Mouse (Mus musculus) neural tube, embryonic 12.5 days (tissue): Measurements from ENCODE around the gene Birc7. TPM values are rescaled to one million over a fixed set of nuclear protein-coding genes. Genes with fewer than 3 reads are reported as not detected.

Experiments used
- ATAC-seq: fragments of 200-750 bp; cut with Nextera tagmentation; 2 replicates; pipeline ENCODE4 v1.8.0; 2017; ENCODE audit warnings: low read depth, mild to moderate bottlenecking, moderate TSS enrichment, moderate library complexity; ENCODE audit not compliant: low FRiP score
- H3K27ac ChIP-seq: fragments of 300-500 bp; sonication (generic); 2 replicates; pipeline ENCODE4 v1.5.1; 2016
- H3K27me3 ChIP-seq: fragments of 300-500 bp; sonication (generic); replicated peaks from 2 replicates; pipeline ENCODE4 v1.6.1; 2016; ENCODE audit warnings: mild to moderate bottlenecking
- H3K36me3 ChIP-seq: fragments of 300-500 bp; sonication (generic); 2 replicates; pipeline ENCODE4 v1.6.1; 2016; ENCODE audit warnings: mild to moderate bottlenecking
- H3K4me1 ChIP-seq: fragments of 300-500 bp; sonication (generic); 2 replicates; pipeline ENCODE4 v1.6.1; 2016
- H3K4me2 ChIP-seq: fragments of 300-500 bp; sonication (generic); replicated peaks from 2 replicates; pipeline ENCODE4 v1.6.1; 2016; ENCODE audit warnings: mild to moderate bottlenecking
- H3K4me3 ChIP-seq: fragments of 300-500 bp; sonication (generic); 2 replicates; pipeline ENCODE4 v1.5.1; 2016
- H3K9ac ChIP-seq: fragments of 300-500 bp; sonication (generic); 2 replicates; pipeline ENCODE4 v1.6.1; 2016; ENCODE audit warnings: mild to moderate bottlenecking
- H3K9me3 ChIP-seq: fragments of 300-500 bp; sonication (generic); 2 replicates; pipeline ENCODE4 v1.6.1; 2016; ENCODE audit warnings: mild to moderate bottlenecking
- WGBS: fragments of 180-500 bp; shearing (Covaris S2); methylation state at CpG from one replicate; pipeline ENCODE4 v1.1.7; 2016; 5-methylcytosine and 5-hydroxymethylcytosine counted together
- microRNA-seq: library from miRNA; unstranded; fragments of <30 nt; microRNA quantifications from one replicate; pipeline ENCODE4, GENCODE M21; 2017
- polyA plus RNA-seq: library from polyadenylated mRNA; unstranded; fragments of >200 nt; fragmentation: Nextera tagmentation; extraction: Ambion mirVana; gene quantifications from 2 replicates; pipeline ENCODE4 v1.2.1, GENCODE M21; 2016

Birc7 gene
- polyA plus RNA-seq, 1 experiment from 2014 or later, result 0.27 TPM

DNA sequence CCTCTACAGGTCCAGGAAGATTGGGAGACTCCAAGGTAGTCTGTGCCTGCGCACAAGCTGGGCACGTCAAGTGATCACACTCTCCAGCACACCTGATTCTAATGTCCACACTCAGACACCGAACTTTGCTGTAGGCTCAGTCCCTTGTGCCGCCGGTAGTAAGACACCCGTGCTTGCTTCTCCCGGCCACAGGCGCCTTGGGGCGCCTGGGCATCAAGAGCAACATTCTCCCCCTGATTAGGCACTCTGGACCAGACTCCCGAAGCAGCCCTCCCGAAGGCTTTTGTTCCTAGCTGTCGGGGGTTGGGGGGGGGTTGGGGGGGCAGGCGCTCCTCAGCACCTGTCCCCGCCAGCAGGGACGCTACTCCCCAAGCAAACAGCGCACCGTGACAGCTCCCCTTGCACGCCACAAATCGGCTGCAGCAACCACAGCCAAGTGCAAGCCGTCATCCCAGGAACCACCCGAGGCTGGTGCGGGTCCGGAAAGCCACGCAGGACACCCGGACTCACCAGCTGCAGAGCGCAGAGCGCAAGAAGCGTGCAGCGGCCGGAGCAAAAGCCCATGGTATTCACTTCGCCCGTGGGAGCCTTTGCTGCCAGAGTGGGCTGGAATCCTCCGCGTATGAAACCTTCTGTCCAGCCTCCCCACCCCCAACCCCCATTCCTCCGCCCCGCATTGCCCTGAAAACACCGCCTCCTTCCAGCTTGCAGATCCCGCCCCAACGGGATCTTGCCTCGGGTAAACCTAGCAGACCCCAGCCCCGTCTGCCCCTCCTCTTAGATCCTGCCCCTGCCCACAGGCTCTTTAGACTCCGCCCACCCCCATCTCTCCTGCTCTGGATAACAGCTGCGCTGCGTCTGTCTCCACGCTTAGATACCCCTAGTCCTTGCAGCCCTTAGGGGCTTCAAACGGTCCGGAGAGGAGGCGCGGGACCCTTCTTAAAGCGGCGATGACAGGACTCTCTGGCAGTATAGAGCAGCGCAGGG is 25.5 kb downstream of the Birc7 start, which contains the start of gene Nkain4:
TSS of gene Nkain4 (minus strand) at position 639 of the 987 bp plus-strand sequence.
- Histone ChIP-seq H3K4me3 (peak within 1 kb of the TSS; percentile 67), H3K9me3 (no peaks in the 10 kb centered on the region), H3K27ac (peak within 1 kb of the TSS; percentile 96), H3K36me3 (no peaks in the 10 kb centered on the region), H3K27me3 (peaks cover 2% of the 10 kb centered on the region; the same call in 1 of the 2 replicates), H3K4me1 (peaks cover 31% of the 10 kb centered on the region), H3K4me2 (peak within 1 kb of the TSS; percentile 83), H3K9ac (peak within 1 kb of the TSS; percentile 81)
- peak; percentile 93 for ATAC-seq
- WGBS, result under 1% methylated on average over 52 of the region's 52 CpGs

DNA sequence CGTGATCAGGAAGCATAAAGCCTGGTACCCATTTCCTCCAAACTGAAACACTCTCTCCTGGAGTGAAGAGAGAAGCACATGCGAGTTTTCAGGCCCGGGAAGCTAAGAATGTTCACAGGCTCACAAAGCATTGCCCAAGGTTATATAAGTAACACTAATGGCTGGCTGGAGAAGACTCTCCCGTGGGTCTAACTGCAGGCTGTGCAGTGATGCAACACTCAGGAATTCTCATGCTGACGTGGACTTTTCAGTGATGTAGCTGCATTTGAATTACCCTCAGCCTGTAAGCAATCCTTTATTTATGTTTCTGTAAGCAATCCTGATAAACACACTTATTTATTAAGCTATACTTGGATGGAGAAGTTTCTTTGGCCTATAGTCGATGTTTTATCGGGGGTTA is 30.8 kb downstream of the Birc7 start:
- no peak overlapping the region for H3K9ac ChIP-seq
- no peaks in the 10 kb centered on the region for H3K9me3 ChIP-seq
- 78% methylated on average over 7 of the region's 7 CpGs for WGBS
- no peak overlapping the region for H3K27ac ChIP-seq
- H3K27me3 ChIP-seq, result peaks cover 2% of the 10 kb centered on the region; the same call in 1 of the 2 replicates
- H3K4me1 ChIP-seq, result no peaks in the 10 kb centered on the region
- no peak for ATAC-seq
- no peak overlapping the region for H3K4me2 ChIP-seq
- H3K36me3 ChIP-seq, result no peaks in the 10 kb centered on the region
- H3K4me3 ChIP-seq, result no peak overlapping the region

DNA sequence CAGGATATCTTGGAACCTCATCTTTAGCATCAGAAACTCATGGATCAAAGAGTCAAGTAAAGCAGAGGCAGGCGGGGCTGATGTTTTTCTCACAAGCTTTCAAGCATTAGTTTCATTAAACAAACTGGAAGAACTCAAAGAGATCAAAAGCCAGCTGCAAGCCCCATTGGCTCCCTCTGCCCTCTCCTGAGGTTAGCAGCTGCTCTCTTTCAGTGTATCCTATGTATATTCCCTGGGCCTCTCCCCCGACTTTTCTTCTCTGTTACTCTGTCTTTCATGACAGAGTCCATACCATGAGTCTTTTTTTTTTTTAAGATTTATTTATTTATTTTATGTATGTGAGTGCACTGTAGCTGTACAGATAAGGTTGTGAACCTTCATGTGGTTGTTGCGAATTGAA is 31.4 kb downstream of the Birc7 start:
- 82% methylated on average over 3 of the region's 3 CpGs for WGBS
- Histone ChIP-seq H3K27me3 (peaks cover 2% of the 10 kb centered on the region; the same call in 1 of the 2 replicates), H3K4me1 (no peaks in the 10 kb centered on the region), H3K4me3 (no peak overlapping the region), H3K4me2 (no peak overlapping the region), H3K27ac (no peak overlapping the region), H3K36me3 (no peaks in the 10 kb centered on the region), H3K9me3 (no peaks in the 10 kb centered on the region), H3K9ac (no peak overlapping the region)
- ATAC-seq, result no peak

DNA sequence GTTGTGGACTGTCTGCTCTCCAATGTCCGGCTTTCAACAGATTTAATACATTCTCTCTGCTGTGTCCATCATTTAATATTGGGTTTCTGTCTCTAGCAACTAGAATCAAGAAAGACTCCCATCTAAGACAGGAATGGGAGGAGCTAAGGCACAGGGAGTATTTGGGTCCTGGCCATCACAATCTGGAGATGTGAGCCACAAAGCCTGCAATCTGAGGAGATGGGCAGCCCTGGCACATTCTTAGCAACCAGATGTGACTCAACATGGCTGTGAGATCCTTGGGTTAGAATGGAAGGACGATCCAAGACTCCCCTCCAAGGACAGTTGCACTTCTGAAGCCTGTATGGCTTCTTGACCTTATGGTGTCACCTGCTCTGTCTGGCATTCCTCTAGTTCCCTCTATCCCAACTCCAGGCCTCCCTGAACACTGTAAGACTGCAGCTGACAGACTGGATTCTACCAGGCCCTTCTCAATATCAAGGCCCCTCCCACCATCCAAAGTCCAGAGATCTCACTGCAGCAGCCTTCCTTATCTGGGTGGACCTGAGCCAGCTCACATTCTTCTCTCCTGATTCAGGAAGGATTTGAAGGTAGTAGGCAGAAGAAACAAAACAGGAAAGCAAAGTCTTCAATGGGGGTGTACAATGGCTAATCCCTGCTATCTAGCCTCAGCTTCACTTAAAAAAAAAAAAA is 33.9 kb downstream of the Birc7 start:
- no peaks in the 10 kb centered on the region for H3K9me3 ChIP-seq
- peaks cover 8% of the 10 kb centered on the region for H3K4me1 ChIP-seq
- H3K9ac ChIP-seq, result no peak overlapping the region
- H3K27me3 ChIP-seq, result no peaks in the 10 kb centered on the region
- H3K27ac ChIP-seq, result no peak overlapping the region
- H3K4me3 ChIP-seq, result no peak overlapping the region
- no peak overlapping the region for H3K4me2 ChIP-seq
- no peak for ATAC-seq
- H3K36me3 ChIP-seq, result no peaks in the 10 kb centered on the region
- 78% methylated on average over 2 of the region's 2 CpGs for WGBS

DNA sequence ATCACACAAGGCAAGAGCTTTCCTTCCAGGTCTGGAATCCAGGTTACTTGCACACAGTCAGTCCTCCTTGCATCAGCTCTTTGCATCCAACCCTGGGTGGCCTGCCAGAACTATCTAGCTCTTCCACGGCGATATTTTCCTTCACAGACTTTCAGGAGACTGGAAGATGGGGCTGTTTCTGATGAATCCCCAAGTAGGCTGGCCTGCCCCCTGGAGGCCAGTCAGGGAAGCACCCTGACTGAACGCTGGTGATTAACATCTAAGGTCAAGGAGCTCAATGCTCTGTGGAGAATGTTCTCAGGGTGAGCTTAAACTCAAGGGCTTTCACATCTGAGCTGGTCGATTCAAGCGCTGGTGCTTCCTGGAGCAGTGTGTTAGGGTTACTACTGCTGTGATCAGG is 35.1 kb downstream of the Birc7 start:
- H3K36me3 ChIP-seq, result no peaks in the 10 kb centered on the region; the same call in 1 of the 2 replicates
- no peak overlapping the region for H3K4me3 ChIP-seq
- 3% methylated on average over 5 of the region's 5 CpGs for WGBS
- no peaks in the 10 kb centered on the region for H3K27me3 ChIP-seq
- peaks cover 18% of the 10 kb centered on the region for H3K4me1 ChIP-seq
- 0 out of 2 replicates have a peak, but pooled peaks have one; percentile 26 for ATAC-seq
- H3K4me2 ChIP-seq, result no peak overlapping the region
- H3K27ac ChIP-seq, result no peak overlapping the region
- H3K9ac ChIP-seq, result no peak overlapping the region
- H3K9me3 ChIP-seq, result no peaks in the 10 kb centered on the region

DNA sequence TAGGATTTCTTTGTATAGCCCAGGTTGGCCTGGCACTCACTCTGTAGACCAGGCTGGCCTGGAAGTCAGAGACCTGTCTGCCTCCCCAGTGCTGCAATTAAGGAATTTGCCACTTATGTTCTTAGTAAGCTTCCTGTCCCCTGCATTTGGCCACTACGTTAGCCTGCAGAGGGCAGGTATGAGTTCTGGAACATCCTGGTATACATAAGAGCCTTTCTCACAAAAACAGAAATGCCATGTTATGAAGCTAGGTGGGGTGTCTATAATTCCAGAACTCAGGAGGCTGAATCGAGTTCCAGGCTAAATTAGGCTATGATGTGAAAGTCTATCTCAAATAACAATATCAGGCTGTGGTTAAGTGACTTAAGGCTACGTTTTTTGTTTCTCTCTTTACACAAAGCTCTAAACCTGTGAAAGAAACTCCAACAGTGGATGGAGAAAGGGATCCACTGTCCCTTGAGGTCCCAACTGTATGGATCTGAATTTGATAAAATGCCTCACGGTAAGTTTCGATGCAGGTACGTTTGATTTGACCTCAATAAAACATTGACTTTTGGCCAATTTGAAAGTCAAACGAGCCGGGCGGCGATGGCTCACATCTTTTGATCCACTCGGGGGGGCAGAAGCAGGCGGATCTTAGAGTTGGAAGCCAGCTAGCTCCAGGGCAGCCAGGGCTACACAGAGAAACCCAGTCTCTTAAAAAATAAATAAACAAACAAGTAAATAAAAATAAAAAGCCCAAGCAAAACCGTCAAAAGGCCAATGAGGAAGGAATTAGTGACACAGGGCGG is 37.5 kb downstream of the Birc7 start:
- H3K4me3 ChIP-seq, result peak overlapping the region; percentile 91
- H3K4me2 ChIP-seq, result peak overlapping the region; percentile 94
- H3K9ac ChIP-seq, result peak overlapping the region; percentile 95
- ATAC-seq, result no peak
- peaks cover 20% of the 10 kb centered on the region for H3K4me1 ChIP-seq
- H3K27ac ChIP-seq, result peak overlapping the region; percentile 68; the same call in 1 of the 2 replicates
- 17% methylated on average over 14 of the region's 14 CpGs for WGBS
- no peaks in the 10 kb centered on the region for H3K27me3 ChIP-seq
- peaks cover 11% of the 10 kb centered on the region; the same call in 1 of the 2 replicates for H3K36me3 ChIP-seq
- H3K9me3 ChIP-seq, result no peaks in the 10 kb centered on the region

DNA sequence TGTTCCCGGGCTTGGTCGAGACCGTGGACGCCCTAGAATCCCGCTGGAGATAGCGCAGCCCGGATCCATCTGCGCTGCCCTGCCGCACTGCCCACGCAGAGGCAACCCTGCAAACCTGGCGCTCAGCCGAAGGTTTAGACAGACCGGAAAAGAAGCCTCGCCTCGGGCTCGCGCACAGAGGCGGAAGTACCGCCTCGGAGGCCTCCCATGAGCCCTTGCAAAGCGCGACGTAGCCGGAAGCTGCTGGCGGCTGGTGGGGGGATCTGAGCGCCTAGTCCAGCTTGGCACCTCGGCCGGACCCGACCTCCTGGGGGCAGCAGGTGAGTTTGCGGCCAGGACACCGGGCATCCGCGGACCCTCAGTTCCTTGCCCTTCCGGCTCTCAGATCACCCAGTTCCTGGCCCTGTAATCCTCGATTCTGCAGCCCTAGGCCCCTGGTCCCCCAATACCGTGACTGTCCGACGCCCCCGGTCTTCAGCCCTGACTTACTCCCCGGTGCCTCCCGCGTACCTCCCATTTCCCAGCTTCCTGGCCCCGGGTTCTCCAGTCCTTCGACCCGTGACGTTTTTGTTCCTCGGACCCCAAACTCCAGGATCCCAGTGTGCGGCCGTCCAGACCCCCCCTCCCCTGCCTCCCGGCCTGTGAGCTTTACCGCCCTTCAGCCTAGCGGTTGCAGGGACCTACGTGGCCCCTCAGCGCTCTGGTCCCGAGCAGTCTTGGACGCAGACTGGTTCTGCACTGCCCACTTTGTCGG is 38.4 kb downstream of the Birc7 start, which contains the start of gene Arfgap1:
TSS of gene Arfgap1 (plus strand) at position 216 of the 754 bp plus-strand sequence.
- WGBS, result under 1% methylated on average over 57 of the region's 57 CpGs
- Histone ChIP-seq H3K9ac (peak within 1 kb of the TSS; percentile 95), H3K9me3 (no peaks in the 10 kb centered on the region), H3K4me1 (peaks cover 20% of the 10 kb centered on the region), H3K36me3 (peaks cover 20% of the 10 kb centered on the region), H3K27me3 (no peaks in the 10 kb centered on the region), H3K27ac (peak within 1 kb of the TSS; percentile 68), H3K4me2 (peak within 1 kb of the TSS; percentile 94), H3K4me3 (peak within 1 kb of the TSS; percentile 91)
- peak; percentile 88 for ATAC-seq

DNA sequence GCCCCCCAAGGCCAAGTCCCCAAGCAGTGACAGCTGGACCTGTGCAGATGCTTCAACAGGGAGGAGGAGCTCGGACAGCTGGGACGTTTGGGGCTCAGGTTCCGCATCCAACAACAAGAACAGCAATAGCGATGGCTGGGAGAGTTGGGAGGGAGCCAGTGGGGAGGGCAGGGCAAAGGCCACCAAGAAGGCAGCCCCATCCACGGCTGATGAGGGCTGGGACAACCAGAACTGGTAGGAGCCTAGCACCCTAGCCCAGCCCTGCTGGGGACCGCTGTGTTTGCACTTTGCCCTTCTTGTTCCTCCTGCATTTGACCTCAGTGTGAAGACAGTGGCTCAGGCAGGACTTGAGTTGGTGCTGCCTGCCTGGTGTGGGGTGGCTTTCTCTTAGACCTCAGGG is 52.3 kb downstream of the Birc7 start:
- Histone ChIP-seq H3K9me3 (no peaks in the 10 kb centered on the region), H3K4me2 (no peak overlapping the region), H3K9ac (no peak overlapping the region), H3K4me3 (no peak overlapping the region), H3K4me1 (no peaks in the 10 kb centered on the region), H3K27ac (no peak overlapping the region), H3K36me3 (peaks cover 69% of the 10 kb centered on the region), H3K27me3 (no peaks in the 10 kb centered on the region)
- no peak for ATAC-seq
- WGBS, result 84% methylated on average over 6 of the region's 6 CpGs

Small RNAs within 50 kb of the gene (microRNA-seq; reads per million reads assigned to microRNA genes)
- gene Mir124a-3, result 3.5 reads per million, percentile 9 among the genes with 10 or more reads in this experiment

Other genes with a start within 250 kb of the Birc7 start
- 32.0 and 33.6 TPM in 2 replicates for gene Dido1, start 219.0 kb upstream of the Birc7 start, polyA plus RNA-seq
- gene Gid8, start 218.9 kb upstream of the Birc7 start, polyA plus RNA-seq, result 53.8 and 56.8 TPM in 2 replicates
- gene Slc17a9, start 203.8 kb upstream of the Birc7 start, polyA plus RNA-seq, result 0.43 and 0.52 TPM in 2 replicates
- 7.1 and 8.2 TPM in 2 replicates for gene Bhlhe23, start 152.1 kb upstream of the Birc7 start, polyA plus RNA-seq
- gene Ythdf1, start 8.1 kb upstream of the Birc7 start, polyA plus RNA-seq, result 62.4 and 64.7 TPM in 2 replicates
- gene Nkain4, start 25.7 kb downstream of the Birc7 start, polyA plus RNA-seq, result 90.6 and 92.9 TPM in 2 replicates
- gene Arfgap1, start 38.2 kb downstream of the Birc7 start, polyA plus RNA-seq, result 95.1 and 101 TPM in 2 replicates
- 1.8 TPM in 2 replicates for gene Col20a1, start 57.5 kb downstream of the Birc7 start, polyA plus RNA-seq
- gene Chrna4, start 114.5 kb downstream of the Birc7 start, polyA plus RNA-seq, result 61.7 and 65.1 TPM in 2 replicates
- 39.0 and 41.6 TPM in 2 replicates for gene Kcnq2, start 206.3 kb downstream of the Birc7 start, polyA plus RNA-seq
- gene Eef1a2, start 228.0 kb downstream of the Birc7 start, polyA plus RNA-seq, result 2.8 and 3.4 TPM in 2 replicates